Mouse (Mus musculus) cerebellum, adult 9-11 months (tissue): ENCODE results near the gene Gpr162.

Source experiments
- DNase-seq: peaks from one replicate; pipeline ENCODE4 v3.0.0; 2022

Gpr162 gene

DNA sequence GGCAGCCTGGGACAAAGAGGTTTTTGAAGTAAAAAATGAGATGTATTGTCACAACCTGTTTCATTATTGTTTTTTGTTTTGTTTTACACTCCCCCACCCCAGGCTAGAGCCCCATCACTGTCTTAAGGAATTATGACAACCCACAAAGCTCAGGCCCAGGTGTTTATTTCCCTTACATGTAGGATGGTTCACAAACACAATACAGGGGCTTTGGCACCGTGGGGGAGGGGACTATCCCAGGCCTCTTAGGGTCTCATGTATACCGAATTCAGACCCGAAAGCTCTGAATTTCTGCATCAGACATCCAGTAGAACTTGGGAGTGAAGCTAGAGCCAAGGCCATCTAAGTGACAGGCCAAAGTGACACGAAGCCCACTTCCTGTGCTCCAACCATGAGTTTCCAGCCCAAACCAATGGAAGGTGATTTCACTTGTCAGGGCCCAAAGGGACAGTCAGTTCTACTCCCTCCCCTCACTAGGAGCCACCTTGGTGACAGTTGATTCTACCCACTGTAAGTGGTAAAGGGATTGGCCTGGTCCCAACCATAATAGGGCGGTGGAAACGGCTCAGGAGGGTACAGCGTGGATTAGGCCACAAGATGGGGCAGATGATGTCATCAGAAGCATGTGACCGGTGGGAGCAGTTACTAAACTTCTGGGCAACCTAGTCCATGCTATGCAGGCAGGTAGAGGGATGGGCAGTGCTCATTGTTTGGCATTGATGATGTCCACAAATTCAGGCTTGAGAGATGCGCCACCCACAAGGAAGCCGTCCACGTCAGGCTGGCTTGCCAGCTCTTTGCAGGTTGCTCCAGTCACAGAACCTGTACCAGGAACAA is 53.0 kb downstream of the Gpr162 start:
- peak; percentile 62 for DNase-seq

DNA sequence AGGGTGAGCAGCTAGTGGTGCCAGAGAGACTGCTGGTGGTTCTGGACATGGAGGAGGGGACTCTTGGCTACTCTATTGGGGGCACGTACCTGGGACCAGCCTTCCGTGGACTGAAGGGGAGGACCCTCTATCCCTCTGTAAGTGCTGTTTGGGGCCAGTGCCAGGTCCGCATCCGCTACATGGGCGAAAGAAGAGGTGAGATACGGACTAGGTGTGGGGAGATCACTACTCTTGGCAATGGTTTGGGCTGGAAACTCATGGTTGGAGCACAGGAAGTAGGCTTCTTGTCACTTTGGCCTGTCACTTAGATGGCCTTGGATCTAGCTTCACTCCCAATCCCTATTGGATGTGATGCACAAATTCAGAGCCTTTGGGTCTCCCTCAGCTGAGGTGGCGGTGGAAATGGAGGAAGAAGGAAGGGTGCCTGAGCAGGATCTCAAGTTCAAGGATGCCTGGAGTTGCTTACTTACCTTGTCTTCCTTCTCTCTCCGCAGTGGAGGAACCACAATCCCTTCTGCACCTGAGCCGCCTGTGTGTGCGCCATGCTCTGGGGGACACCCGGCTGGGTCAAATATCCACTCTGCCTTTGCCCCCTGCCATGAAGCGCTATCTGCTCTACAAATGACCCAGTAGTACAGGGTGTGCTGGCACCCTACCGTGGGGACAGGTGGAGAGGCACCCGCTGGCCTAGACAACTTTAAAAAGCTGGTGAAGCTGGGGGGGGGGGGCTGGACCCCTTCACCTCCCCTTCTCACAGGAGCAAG is 53.8 kb downstream of the Gpr162 start:
- peak; percentile 63 for DNase-seq

DNA sequence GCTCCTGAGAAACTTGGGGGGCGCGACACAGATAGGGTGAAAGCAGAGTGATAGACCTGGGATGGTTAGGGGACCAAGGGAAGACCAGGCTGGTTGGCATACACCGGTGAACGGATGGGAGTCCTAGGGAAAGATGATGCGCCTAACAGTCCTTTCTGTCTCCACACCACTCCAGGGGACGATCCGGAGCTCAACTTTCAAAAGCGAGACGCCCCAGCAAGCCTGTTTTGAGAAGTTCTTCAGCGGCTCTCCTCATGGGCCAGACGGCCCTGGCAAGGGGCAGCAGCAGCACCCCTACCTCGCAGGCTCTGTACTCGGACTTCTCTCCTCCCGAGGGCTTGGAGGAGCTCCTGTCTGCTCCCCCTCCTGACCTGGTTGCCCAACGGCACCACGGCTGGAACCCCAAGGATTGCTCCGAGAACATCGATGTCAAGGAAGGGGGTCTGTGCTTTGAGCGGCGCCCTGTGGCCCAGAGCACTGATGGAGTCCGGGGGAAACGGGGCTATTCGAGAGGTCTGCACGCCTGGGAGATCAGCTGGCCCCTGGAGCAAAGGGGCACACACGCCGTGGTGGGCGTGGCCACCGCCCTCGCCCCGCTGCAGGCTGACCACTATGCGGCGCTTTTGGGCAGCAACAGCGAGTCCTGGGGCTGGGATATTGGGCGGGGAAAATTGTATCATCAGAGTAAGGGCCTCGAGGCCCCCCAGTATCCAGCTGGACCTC is 54.6 kb downstream of the Gpr162 start:
- peak; percentile 89 for DNase-seq
